Mouse (Mus musculus) forebrain, embryonic 15.5 days (tissue): Measurements from ENCODE around the gene Asb7. TPM values are rescaled to one million over a fixed set of nuclear protein-coding genes. Genes with fewer than 3 reads are reported as not detected.

Source experiments
- polyA plus RNA-seq: library from polyadenylated mRNA; unstranded; fragments of >200 nt; fragmentation: Nextera tagmentation; extraction: Ambion mirVana; gene quantifications from 2 replicates; pipeline ENCODE4 v1.2.1, GENCODE M21; 2015

The Asb7 gene
- polyA plus RNA-seq, 1 experiment from 2014 or later, result 20.0 TPM

Other genes starting within 250 kb of the Asb7 start
- 21.4 and 24.1 TPM in 2 replicates for gene Lins1, start 293 bp upstream of the Asb7 start, polyA plus RNA-seq
- gene Cers3, start 53.9 kb upstream of the Asb7 start, polyA plus RNA-seq, result 0.70 and 0.93 TPM in 2 replicates
- gene Adamts17, start 150.1 kb upstream of the Asb7 start, polyA plus RNA-seq, result 3.5 and 5.0 TPM in 2 replicates